Mouse (Mus musculus) liver, embryonic 12.5 days (tissue): ENCODE measurements around the gene Ikzf2. TPM values are rescaled to one million over a fixed set of nuclear protein-coding genes. Genes with fewer than 3 reads are reported as not detected.

ENCODE experiments used
- ATAC-seq: fragments of 200-750 bp; cut with Nextera tagmentation; 2 replicates; pipeline ENCODE4 v1.8.0; 2017; ENCODE audit warnings: moderate number of reproducible peaks, mild to moderate bottlenecking, moderate library complexity
- H3K27ac ChIP-seq: fragments of 300-500 bp; sonication (generic); 2 replicates; pipeline ENCODE4 v1.5.1; 2016; ENCODE audit warnings: mild to moderate bottlenecking
- H3K27me3 ChIP-seq: fragments of 300-500 bp; sonication (generic); replicated peaks from 2 replicates; pipeline ENCODE4 v1.6.1; 2016; ENCODE audit warnings: mild to moderate bottlenecking, moderate library complexity
- H3K36me3 ChIP-seq: fragments of 300-500 bp; sonication (generic); 2 replicates; pipeline ENCODE4 v1.6.1; 2016; ENCODE audit warnings: mild to moderate bottlenecking, moderate library complexity
- H3K4me1 ChIP-seq: fragments of 300-500 bp; sonication (generic); 2 replicates; pipeline ENCODE4 v1.6.1; 2016
- H3K4me2 ChIP-seq: fragments of 300-500 bp; sonication (generic); 2 replicates; pipeline ENCODE4 v1.6.1; 2016; ENCODE audit warnings: mild to moderate bottlenecking, moderate library complexity
- H3K4me3 ChIP-seq: fragments of 300-500 bp; sonication (generic); 2 replicates; pipeline ENCODE4 v1.5.1; 2016; ENCODE audit warnings: mild to moderate bottlenecking, moderate library complexity
- H3K9ac ChIP-seq: fragments of 300-500 bp; sonication (generic); 2 replicates; pipeline ENCODE4 v1.6.1; 2016; ENCODE audit warnings: mild to moderate bottlenecking, moderate library complexity
- H3K9me3 ChIP-seq: fragments of 300-500 bp; sonication (generic); replicated peaks from 2 replicates; pipeline ENCODE4 v1.6.1; 2016; ENCODE audit warnings: mild to moderate bottlenecking, moderate library complexity
- WGBS: fragments of 180-500 bp; shearing (Covaris S2); methylation state at CpG from one replicate; pipeline ENCODE4 v1.1.7; 2016; ENCODE audit not compliant: insufficient replicate concordance; 5-methylcytosine and 5-hydroxymethylcytosine counted together
- polyA plus RNA-seq: library from polyadenylated mRNA; unstranded; fragments of >200 nt; fragmentation: Nextera tagmentation; extraction: Ambion mirVana; gene quantifications from 2 replicates; pipeline ENCODE4 v1.2.1, GENCODE M21; 2016

The Ikzf2 gene
- 1.6 and 1.9 TPM in 2 replicates for polyA plus RNA-seq

GRCm38 (mm10) chr1:69687076-69687991 is at the start of gene Ikzf2:
TSS of gene Ikzf2 (minus strand) at chr1:69687245.
- no peaks in the 10 kb centered on the region for H3K36me3 ChIP-seq

GRCm38 (mm10) chr1:69729729-69730128 is 42.7 kb upstream of the Ikzf2 start:
- WGBS = 32% methylated on average over 1 of the region's 1 CpGs
- Histone ChIP-seq H3K27ac (no peak overlapping the region), H3K36me3 (no peaks in the 10 kb centered on the region), H3K4me1 (peaks cover 6% of the 10 kb centered on the region), H3K4me2 (no peak overlapping the region), H3K9me3 (no peaks in the 10 kb centered on the region), H3K9ac (no peak overlapping the region), H3K27me3 (no peaks in the 10 kb centered on the region), H3K4me3 (no peak overlapping the region)
- no peak for ATAC-seq

More at GRCm38 (mm10) chr1:69687076-69687991, at the start of gene Ikzf2:
- no peaks in the 10 kb centered on the region for H3K27me3 ChIP-seq
- WGBS = under 1% methylated on average over 62 of the region's 105 CpGs
- peak; percentile 81 for ATAC-seq
- no peaks in the 10 kb centered on the region for H3K9me3 ChIP-seq
- peak within 1 kb of the TSS; percentile 76 for H3K9ac ChIP-seq
- peaks cover 39% of the 10 kb centered on the region for H3K4me1 ChIP-seq
- H3K4me2 ChIP-seq = peak within 1 kb of the TSS; percentile 96
- H3K4me3 ChIP-seq = peak within 1 kb of the TSS; percentile 80
- H3K27ac ChIP-seq = peak within 1 kb of the TSS; percentile 72

GRCm38 (mm10) chr1:69729031-69729679 is 42.1 kb upstream of the Ikzf2 start:
- no peak overlapping the region for H3K27ac ChIP-seq
- H3K9me3 ChIP-seq = no peaks in the 10 kb centered on the region
- no peak for ATAC-seq
- no peak overlapping the region for H3K9ac ChIP-seq
- H3K36me3 ChIP-seq = no peaks in the 10 kb centered on the region
- H3K4me3 ChIP-seq = no peak overlapping the region
- no peak overlapping the region for H3K4me2 ChIP-seq
- peaks cover 6% of the 10 kb centered on the region for H3K4me1 ChIP-seq
- H3K27me3 ChIP-seq = no peaks in the 10 kb centered on the region
- 46% methylated on average over 5 of the region's 5 CpGs for WGBS

GRCm38 (mm10) chr1:69727968-69728367 is 40.9 kb upstream of the Ikzf2 start:
- ATAC-seq = no peak
- Histone ChIP-seq H3K27ac (no peak overlapping the region), H3K9me3 (no peaks in the 10 kb centered on the region), H3K9ac (no peak overlapping the region), H3K36me3 (no peaks in the 10 kb centered on the region), H3K4me3 (no peak overlapping the region), H3K4me2 (no peak overlapping the region), H3K27me3 (no peaks in the 10 kb centered on the region), H3K4me1 (peaks cover 6% of the 10 kb centered on the region)
- 54% methylated on average over 5 of the region's 5 CpGs for WGBS

GRCm38 (mm10) chr1:69717107-69717506 is 30.1 kb upstream of the Ikzf2 start:
- Histone ChIP-seq H3K4me2 (no peak overlapping the region), H3K36me3 (no peaks in the 10 kb centered on the region), H3K9ac (no peak overlapping the region), H3K4me1 (no peaks in the 10 kb centered on the region), H3K27me3 (no peaks in the 10 kb centered on the region), H3K27ac (no peak overlapping the region), H3K4me3 (no peak overlapping the region), H3K9me3 (no peaks in the 10 kb centered on the region)
- 44% methylated on average over 3 of the region's 3 CpGs for WGBS
- ATAC-seq = no peak

- no peak overlapping the region for H3K9ac ChIP-seq
- H3K36me3 ChIP-seq = no peaks in the 10 kb centered on the region
- H3K9me3 ChIP-seq = no peaks in the 10 kb centered on the region
- no peak overlapping the region for H3K27ac ChIP-seq
- no peaks in the 10 kb centered on the region for H3K27me3 ChIP-seq
- no peaks in the 10 kb centered on the region for H3K4me1 ChIP-seq
- no peak overlapping the region for H3K4me3 ChIP-seq
- H3K4me2 ChIP-seq = no peak overlapping the region
- ATAC-seq = no peak
- 76% methylated on average over 1 of the region's 1 CpGs for WGBS
These were observed 21.5 kb upstream of the Ikzf2 start for GRCm38 (mm10) chr1:69708571-69708970.

- Histone ChIP-seq H3K36me3 (no peaks in the 10 kb centered on the region), H3K4me3 (no peak overlapping the region), H3K9me3 (no peaks in the 10 kb centered on the region), H3K4me1 (no peaks in the 10 kb centered on the region), H3K27me3 (no peaks in the 10 kb centered on the region), H3K27ac (no peak overlapping the region), H3K4me2 (no peak overlapping the region), H3K9ac (no peak overlapping the region)
- ATAC-seq = no peak
- 87% methylated on average over 3 of the region's 3 CpGs for WGBS
These were observed 16.6 kb upstream of the Ikzf2 start for GRCm38 (mm10) chr1:69703506-69704156.

- Histone ChIP-seq H3K27me3 (no peaks in the 10 kb centered on the region), H3K9ac (no peak overlapping the region), H3K36me3 (no peaks in the 10 kb centered on the region), H3K27ac (no peak overlapping the region), H3K9me3 (no peaks in the 10 kb centered on the region), H3K4me3 (no peak overlapping the region), H3K4me1 (peaks cover 13% of the 10 kb centered on the region), H3K4me2 (no peak overlapping the region)
- 17% methylated on average over 6 of the region's 6 CpGs for WGBS
- ATAC-seq = no peak
These were observed 4.9 kb upstream of the Ikzf2 start for GRCm38 (mm10) chr1:69691946-69692345.

GRCm38 (mm10) chr1:69688961-69689360 is 1.9 kb upstream of the Ikzf2 start:
- no peaks in the 10 kb centered on the region for H3K36me3 ChIP-seq
- peak overlapping the region; percentile 96 for H3K4me2 ChIP-seq
- H3K4me1 ChIP-seq = peaks cover 39% of the 10 kb centered on the region
- WGBS = 0% methylated on average over 5 of the region's 5 CpGs
- H3K27me3 ChIP-seq = no peaks in the 10 kb centered on the region
- peak overlapping the region; percentile 31 for H3K4me3 ChIP-seq
- H3K27ac ChIP-seq = no peak overlapping the region
- ATAC-seq = peak; percentile 48; the same call in 1 of the 2 replicates
- no peak overlapping the region for H3K9ac ChIP-seq
- H3K9me3 ChIP-seq = no peaks in the 10 kb centered on the region

- peak overlapping the region; percentile 96 for H3K4me2 ChIP-seq
- peaks cover 39% of the 10 kb centered on the region for H3K4me1 ChIP-seq
- peak overlapping the region; percentile 76; the same call in 1 of the 2 replicates for H3K9ac ChIP-seq
- H3K27ac ChIP-seq = no peak overlapping the region
- 6% methylated on average over 4 of the region's 4 CpGs for WGBS
- H3K27me3 ChIP-seq = no peaks in the 10 kb centered on the region
- no peaks in the 10 kb centered on the region for H3K9me3 ChIP-seq
- H3K4me3 ChIP-seq = peak overlapping the region; percentile 80
- no peak for ATAC-seq
- H3K36me3 ChIP-seq = no peaks in the 10 kb centered on the region
These were observed 1.1 kb upstream of the Ikzf2 start for GRCm38 (mm10) chr1:69688118-69688517.

- Histone ChIP-seq H3K4me2 (peak overlapping the region; percentile 96), H3K4me1 (peaks cover 33% of the 10 kb centered on the region), H3K4me3 (peak overlapping the region; percentile 80), H3K27me3 (no peaks in the 10 kb centered on the region), H3K27ac (0 out of 2 replicates have a peak overlapping the region, but pooled peaks have one; percentile 72), H3K36me3 (no peaks in the 10 kb centered on the region), H3K9ac (peak overlapping the region; percentile 76), H3K9me3 (no peaks in the 10 kb centered on the region)
- WGBS = under 1% methylated on average over 6 of the region's 6 CpGs
- ATAC-seq = no peak
These were observed 337 bp downstream of the Ikzf2 start for GRCm38 (mm10) chr1:69686741-69687075.
